Mouse (Mus musculus): Measurements from ENCODE around the gene Hadha. TPM values are rescaled to one million over a fixed set of nuclear protein-coding genes. Genes with fewer than 3 reads are reported as not detected.

Gene Hadha
- total RNA-seq, 1 experiment from 2014 or later: 139 TPM

- ATAC-seq (replicated peaks in 1 of 2; ENCODE audit: insufficient read depth in 1 of 2, low FRiP score in 2 of 2, low TSS enrichment in 1 of 2, low read depth in 1 of 2, poor library complexity in 2 of 2, severe bottlenecking in 2 of 2): no peak
Observed at GRCm38 (mm10) chr5:30104841-30105667, 49.9 kb downstream of the Hadha start, which contains the start of gene Garem2. Gene Garem2 (plus strand): TSS chr5:30105161.

GRCm38 (mm10) chr5:30104339-30104738 lies 50.6 kb downstream of the Hadha start:
- ATAC-seq (replicated peaks in 1 of 2; ENCODE audit: insufficient read depth in 1 of 2, low FRiP score in 2 of 2, low TSS enrichment in 1 of 2, low read depth in 1 of 2, poor library complexity in 2 of 2, severe bottlenecking in 2 of 2): no peak

- no peak for ATAC-seq (replicated peaks in 1 of 2; ENCODE audit: insufficient read depth in 1 of 2, low FRiP score in 2 of 2, low TSS enrichment in 1 of 2, low read depth in 1 of 2, poor library complexity in 2 of 2, severe bottlenecking in 2 of 2)
Observed at GRCm38 (mm10) chr5:30103340-30103739, 51.6 kb downstream of the Hadha start.

- ATAC-seq (replicated peaks in 1 of 2; ENCODE audit: insufficient read depth in 1 of 2, low FRiP score in 2 of 2, low TSS enrichment in 1 of 2, low read depth in 1 of 2, poor library complexity in 2 of 2, severe bottlenecking in 2 of 2): no peak
Observed at GRCm38 (mm10) chr5:30098260-30098659, 56.7 kb downstream of the Hadha start.

GRCm38 (mm10) chr5:30095731-30096130 lies 59.2 kb downstream of the Hadha start:
- ATAC-seq (replicated peaks in 1 of 2; ENCODE audit: insufficient read depth in 1 of 2, low FRiP score in 2 of 2, low TSS enrichment in 1 of 2, low read depth in 1 of 2, poor library complexity in 2 of 2, severe bottlenecking in 2 of 2): no peak

GRCm38 (mm10) chr5:30094399-30094798 lies 60.6 kb downstream of the Hadha start:
- ATAC-seq (replicated peaks in 1 of 2; ENCODE audit: insufficient read depth in 1 of 2, low FRiP score in 2 of 2, low TSS enrichment in 1 of 2, low read depth in 1 of 2, poor library complexity in 2 of 2, severe bottlenecking in 2 of 2): no peak

GRCm38 (mm10) chr5:30092701-30093100 lies 62.3 kb downstream of the Hadha start:
- ATAC-seq (replicated peaks in 1 of 2; ENCODE audit: insufficient read depth in 1 of 2, low FRiP score in 2 of 2, low TSS enrichment in 1 of 2, low read depth in 1 of 2, poor library complexity in 2 of 2, severe bottlenecking in 2 of 2): no peak

GRCm38 (mm10) chr5:30072825-30073821 lies 81.8 kb downstream of the Hadha start, which contains the start of gene Tyms:
Gene Tyms (minus strand): TSS chr5:30073617.
- ATAC-seq (replicated peaks in 1 of 2; ENCODE audit: insufficient read depth in 1 of 2, low FRiP score in 2 of 2, low TSS enrichment in 1 of 2, low read depth in 1 of 2, poor library complexity in 2 of 2, severe bottlenecking in 2 of 2): peak; percentile 82 to 89

GRCm38 (mm10) chr5:30072377-30072776 lies 82.6 kb downstream of the Hadha start:
- ATAC-seq (replicated peaks in 1 of 2; ENCODE audit: insufficient read depth in 1 of 2, low FRiP score in 2 of 2, low TSS enrichment in 1 of 2, low read depth in 1 of 2, poor library complexity in 2 of 2, severe bottlenecking in 2 of 2): no peak

GRCm38 (mm10) chr5:30071677-30072076 lies 83.3 kb downstream of the Hadha start:
- ATAC-seq (replicated peaks in 1 of 2; ENCODE audit: insufficient read depth in 1 of 2, low FRiP score in 2 of 2, low TSS enrichment in 1 of 2, low read depth in 1 of 2, poor library complexity in 2 of 2, severe bottlenecking in 2 of 2): no peak

Other genes with a start within 250 kb of the Hadha start
- 0.38 and 2.1 TPM in 2 replicates for gene Il6, start 142.0 kb downstream of the Hadha start, total RNA-seq (2017)
- gene Tyms, start 81.5 kb downstream of the Hadha start, total RNA-seq (2017): 139 and 165 TPM in 2 replicates
- gene Garem2, start 50.0 kb downstream of the Hadha start, total RNA-seq (2017): not detected in 2 replicates
- not detected in 2 replicates for gene 3110082J24Rik, start 49.1 kb downstream of the Hadha start, total RNA-seq (2017)
- gene Hadhb, start 86 bp upstream of the Hadha start, total RNA-seq (2017): 53.2 and 65.6 TPM in 2 replicates
- gene Adgrf3, start 50.6 kb upstream of the Hadha start, total RNA-seq (2017): not detected in 2 replicates
- 30.1 and 62.5 TPM in 2 replicates for gene Selenoi, start 77.4 kb upstream of the Hadha start, total RNA-seq (2017)
- not detected in 2 replicates for gene Drc1, start 126.2 kb upstream of the Hadha start, total RNA-seq (2017)